Mouse (Mus musculus) kidney, adult 8-10 months (tissue): ENCODE results near the gene Cep41.

Experiments used
- DNase-seq, 2 experiments: peaks; one replicate each; pipeline ENCODE4 v3.0.0; 2022

The Cep41 gene

GRCm38 (mm10) chr6:30620591-30620990, 73.0 kb downstream of the Cep41 start:
- no peak for DNase-seq

GRCm38 (mm10) chr6:30619606-30620005, 73.9 kb downstream of the Cep41 start:
- no peak for DNase-seq

- DNase-seq: no peak
Observed at GRCm38 (mm10) chr6:30618735-30619134, 74.8 kb downstream of the Cep41 start.

GRCm38 (mm10) chr6:30617959-30618590, 75.5 kb downstream of the Cep41 start:
- no peak for DNase-seq

GRCm38 (mm10) chr6:30617020-30617958, 76.3 kb downstream of the Cep41 start:
- no peak for DNase-seq

- DNase-seq: no peak
Observed at GRCm38 (mm10) chr6:30616491-30616941, 77.0 kb downstream of the Cep41 start.

GRCm38 (mm10) chr6:30615741-30616140, 77.8 kb downstream of the Cep41 start:
- DNase-seq: no peak

- DNase-seq: no peak
Observed at GRCm38 (mm10) chr6:30614251-30614650, 79.3 kb downstream of the Cep41 start.

GRCm38 (mm10) chr6:30611212-30611611, 82.3 kb downstream of the Cep41 start:
- no peak for DNase-seq

- no peak for DNase-seq
Observed at GRCm38 (mm10) chr6:30610710-30611109, 82.8 kb downstream of the Cep41 start, which contains the start of gene Cpa5. TSS of gene Cpa5 (plus strand) at chr6:30611010.

- DNase-seq: no peak
Observed at GRCm38 (mm10) chr6:30605672-30606071, 87.9 kb downstream of the Cep41 start.

GRCm38 (mm10) chr6:30605111-30605510, 88.4 kb downstream of the Cep41 start:
- no peak for DNase-seq

- no peak for DNase-seq
Observed at GRCm38 (mm10) chr6:30604342-30604867, 89.1 kb downstream of the Cep41 start.
